Mouse (Mus musculus) fibroblast of lung, adult 2 months (primary cell): ENCODE results near the gene Dctn2.

Experiments used
- DNase-seq: peaks from one replicate; pipeline ENCODE4 v3.0.0-alpha.2; 2011; ENCODE audit warnings: low read depth

Gene Dctn2

GRCm38 (mm10) chr10:127263631-127264030, 2.5 kb upstream of the Dctn2 start:
- no peak for DNase-seq

GRCm38 (mm10) chr10:127264336-127264735, 1.8 kb upstream of the Dctn2 start:
- no peak for DNase-seq

GRCm38 (mm10) chr10:127264971-127265370, 1.2 kb upstream of the Dctn2 start:
- no peak for DNase-seq

GRCm38 (mm10) chr10:127265727-127266111, 449 bp upstream of the Dctn2 start:
- peak; percentile 7 for DNase-seq

DNA sequence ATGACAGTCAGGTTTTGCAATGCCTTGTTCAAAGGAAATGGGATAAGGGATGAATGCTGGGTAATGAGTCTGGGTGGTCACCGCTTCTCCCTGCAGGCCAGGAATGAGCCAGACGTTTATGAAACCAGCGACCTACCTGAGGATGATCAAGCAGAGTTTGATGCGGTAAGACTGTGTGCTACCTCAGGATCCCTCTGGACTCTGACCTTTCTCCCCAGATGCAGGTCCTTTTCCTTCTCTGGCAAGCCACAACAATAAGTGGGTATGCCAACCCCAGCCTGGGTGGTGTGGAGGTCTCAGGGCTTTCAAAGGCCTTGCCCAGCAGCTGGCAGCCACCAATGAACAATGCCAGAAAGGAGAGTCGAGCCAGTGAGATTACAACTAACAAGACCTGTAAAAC, 1.1 kb downstream of the Dctn2 start:
- DNase-seq = no peak

DNA sequence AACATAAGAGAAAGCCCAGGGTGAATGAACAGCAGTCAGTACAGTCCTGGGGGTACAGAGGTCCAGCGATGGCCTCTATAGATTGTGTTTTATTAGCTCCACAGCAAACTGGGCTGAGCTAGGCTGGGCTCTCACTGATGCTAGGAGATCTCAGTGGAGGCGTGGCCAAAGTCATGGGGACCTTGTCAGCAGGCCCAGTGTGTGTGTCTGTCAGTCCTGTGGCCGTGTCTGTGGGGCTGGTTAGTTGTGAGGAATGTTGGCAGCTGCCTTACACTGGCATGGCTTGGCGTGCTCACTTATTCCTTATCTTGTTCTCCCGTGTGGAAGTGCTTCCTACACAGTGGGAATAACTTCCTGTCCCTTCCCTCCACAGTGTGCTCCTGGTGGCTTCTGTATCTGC, 2.2 kb downstream of the Dctn2 start:
- DNase-seq = no peak

GRCm38 (mm10) chr10:127269036-127269435, 2.9 kb downstream of the Dctn2 start:
- no peak for DNase-seq

DNA sequence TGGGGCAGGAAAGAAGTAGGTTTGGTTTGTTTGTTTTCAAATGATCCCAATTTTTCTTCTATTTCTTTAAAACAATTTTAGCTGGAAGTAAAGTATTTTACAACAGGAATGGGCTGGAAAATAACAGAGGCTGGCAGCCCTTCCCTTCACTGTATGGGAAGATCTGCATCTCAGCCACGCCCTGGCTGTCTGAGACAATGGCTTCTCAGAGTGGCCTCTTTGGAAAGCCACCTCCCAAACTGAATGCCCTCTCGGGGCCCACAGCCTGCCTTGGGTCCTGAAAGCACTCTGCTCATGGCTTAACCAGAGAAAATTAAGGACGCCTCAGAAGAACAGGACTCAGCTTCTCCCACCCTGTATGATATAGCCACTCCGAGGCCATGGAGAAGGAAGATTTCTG, 3.7 kb downstream of the Dctn2 start:
- DNase-seq = no peak

GRCm38 (mm10) chr10:127272371-127272770, 6.2 kb downstream of the Dctn2 start:
- DNase-seq = no peak

DNA sequence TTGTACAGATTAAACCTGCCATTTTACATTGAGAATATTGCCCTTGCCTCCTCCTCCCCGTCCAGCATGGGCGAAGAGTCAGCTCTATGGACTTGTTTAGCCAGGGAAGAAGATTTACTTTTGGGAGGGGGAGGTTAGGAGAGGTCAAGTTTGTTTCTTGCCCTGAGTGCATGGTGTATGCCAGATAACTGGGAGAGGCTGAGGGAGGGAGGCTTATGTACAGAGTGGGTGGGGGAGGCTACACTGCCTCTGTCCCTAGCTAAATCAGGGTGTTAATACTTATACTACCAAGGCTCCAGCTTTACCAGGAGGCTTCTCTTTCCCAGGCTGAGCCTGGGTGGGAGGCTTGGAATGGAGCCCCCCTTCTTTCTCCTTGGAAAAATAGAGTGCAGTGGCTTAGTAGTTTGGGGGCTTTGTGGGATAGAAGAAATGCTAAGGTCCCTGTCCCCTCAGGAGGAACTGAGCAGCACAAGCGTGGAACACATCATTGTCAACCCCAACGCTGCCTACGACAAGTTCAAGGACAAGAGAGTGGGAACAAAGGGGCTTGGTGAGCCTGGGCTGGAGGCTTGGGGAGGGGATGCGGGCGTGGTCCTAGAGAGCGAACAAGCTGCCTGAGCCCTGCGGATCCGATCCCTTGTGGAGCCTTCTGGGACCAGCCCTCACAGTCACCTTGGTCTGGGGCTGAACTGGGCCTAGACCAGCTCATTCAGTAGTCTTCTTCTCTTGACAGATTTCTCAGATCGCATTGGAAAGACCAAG, 8.3 kb downstream of the Dctn2 start:
- DNase-seq = no peak

DNA sequence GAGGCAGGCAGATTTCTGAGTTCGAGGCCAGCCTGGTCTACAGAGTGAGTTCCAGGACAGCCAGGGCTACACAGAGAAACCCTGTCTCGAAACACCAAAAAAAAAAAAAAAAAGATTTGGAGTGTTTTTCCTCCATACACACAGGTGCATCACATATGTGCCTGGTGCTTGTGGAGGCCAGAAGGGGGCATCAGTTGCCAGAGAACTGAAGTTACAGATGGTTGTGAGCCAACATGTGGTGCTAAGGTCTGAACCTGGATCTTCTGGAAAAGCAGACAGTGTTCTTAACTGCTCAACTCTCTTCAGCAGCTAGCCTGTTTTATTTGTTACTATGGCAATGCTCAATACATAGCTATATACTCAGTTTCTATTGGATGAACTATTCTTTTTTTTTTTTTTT, 13.6 kb downstream of the Dctn2 start:
- no peak for DNase-seq

GRCm38 (mm10) chr10:127281316-127281715, 15.1 kb downstream of the Dctn2 start:
- DNase-seq = no peak

DNA sequence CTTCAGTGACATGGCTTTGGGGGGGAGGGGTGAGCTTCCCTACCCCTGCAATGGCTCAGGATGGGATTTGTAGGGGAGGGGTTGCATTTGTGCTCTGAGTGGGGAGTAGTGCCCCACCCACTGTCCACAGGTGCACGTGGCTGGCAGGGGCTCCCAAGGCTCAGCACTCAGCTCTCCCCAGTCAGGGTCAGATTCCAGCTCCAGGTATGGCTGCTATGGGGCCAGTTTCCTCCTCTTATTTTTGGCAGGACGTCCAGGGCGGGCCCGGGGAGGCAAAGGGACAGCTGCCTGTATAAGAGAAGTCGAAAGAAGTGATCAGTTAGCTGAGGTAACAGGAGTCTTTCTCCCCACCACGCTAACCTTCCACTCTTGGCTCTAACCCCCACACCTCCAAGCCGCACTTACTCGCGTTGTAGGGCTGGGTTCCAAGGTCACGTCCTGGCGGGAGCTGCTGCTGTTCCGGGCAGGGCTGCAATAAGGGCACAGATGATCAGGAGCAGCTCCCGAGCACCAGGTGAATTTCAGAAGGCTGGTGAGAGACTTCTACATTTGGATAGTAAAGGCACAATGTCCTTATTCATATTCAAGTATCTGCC, 16.6 kb downstream of the Dctn2 start:
- no peak for DNase-seq

GRCm38 (mm10) chr10:127284105-127284622, 18.0 kb downstream of the Dctn2 start:
- no peak for DNase-seq

DNA sequence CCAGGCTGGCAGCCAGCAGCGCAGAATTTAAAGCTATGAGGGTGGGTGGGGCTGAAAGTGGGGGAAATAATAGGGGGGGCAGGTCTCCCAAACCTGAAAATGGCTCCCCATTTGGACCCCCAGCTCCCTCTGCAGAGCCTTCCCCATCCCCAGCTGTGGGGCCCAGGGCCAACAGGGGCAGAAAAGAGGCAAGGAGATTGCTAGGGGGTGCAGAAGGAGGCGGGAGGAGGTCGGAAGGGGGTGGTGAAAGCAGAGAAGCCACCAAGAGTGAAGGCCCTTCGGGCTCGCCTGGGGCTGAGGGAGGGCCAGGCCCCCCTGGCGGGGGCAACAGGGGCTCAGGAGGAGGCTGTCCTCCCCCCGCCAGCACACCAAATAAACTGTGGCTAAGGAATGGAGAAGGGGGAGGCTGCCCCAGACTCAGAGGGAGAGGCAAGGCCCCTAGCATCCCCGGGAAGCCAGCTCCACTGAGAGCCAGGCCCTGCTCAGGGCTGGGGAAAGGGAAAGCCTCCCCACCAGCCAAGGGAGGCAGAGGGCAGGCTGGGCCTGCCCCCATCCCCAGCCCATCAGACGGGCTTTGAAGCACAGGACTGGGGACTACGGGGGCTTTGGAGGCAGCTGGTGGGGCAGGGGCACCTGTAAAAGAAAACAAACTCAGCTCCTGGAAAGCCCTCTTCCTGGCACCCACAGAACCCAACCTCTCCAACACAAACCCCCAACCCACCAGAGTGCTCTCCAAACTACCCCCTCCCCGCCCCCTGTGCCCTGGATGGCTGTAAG, 18.7 kb downstream of the Dctn2 start:
- DNase-seq = no peak

DNA sequence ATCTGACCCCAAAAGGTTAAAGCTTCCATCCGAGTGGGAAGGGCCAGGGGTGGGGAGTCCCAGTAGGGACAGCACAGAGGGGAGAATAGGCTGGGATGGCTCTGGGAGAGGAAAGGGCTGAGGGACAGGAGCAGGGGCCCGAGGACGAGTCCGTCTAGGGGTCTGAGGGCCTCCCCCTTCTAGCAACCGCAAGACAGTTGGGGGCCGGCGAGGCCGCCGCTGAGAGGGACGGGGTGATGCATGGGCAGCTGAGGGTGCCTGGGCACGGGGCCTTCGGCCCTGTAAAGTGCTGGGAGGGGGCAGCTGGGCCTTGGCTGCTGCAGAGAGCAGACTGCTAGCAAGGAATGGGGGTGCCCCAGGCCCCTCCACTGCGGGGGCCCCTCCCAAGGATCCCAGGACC, 19.5 kb downstream of the Dctn2 start:
- no peak for DNase-seq

GRCm38 (mm10) chr10:127286194-127286593, 20.0 kb downstream of the Dctn2 start:
- DNase-seq = no peak

- DNase-seq = no peak
These were observed 20.6 kb downstream of the Dctn2 start for GRCm38 (mm10) chr10:127286730-127287129.

GRCm38 (mm10) chr10:127287271-127287935, 21.2 kb downstream of the Dctn2 start:
- no peak for DNase-seq

DNA sequence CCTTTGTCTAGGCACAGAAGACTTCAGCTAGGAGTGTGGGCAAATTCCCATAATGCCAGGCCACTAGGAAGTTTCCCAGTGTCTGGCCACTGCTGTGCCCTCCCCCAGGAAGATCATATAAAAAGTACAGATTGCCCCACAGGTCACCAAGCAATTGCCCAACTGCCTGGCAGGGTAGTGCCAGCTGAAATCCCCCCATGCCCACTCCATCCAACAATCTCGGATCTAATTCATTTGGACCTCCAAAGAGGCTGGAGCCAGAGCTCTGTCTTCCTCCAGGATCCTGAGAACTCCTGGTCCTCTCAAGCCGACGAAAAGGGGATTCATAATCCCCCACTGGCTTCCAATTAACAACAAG, 21.7 kb downstream of the Dctn2 start:
- no peak for DNase-seq

- DNase-seq = no peak
These were observed 22.2 kb downstream of the Dctn2 start for GRCm38 (mm10) chr10:127288328-127288799.
